Mouse (Mus musculus) erythroblast, adult 5-6 weeks (primary cell): ENCODE measurements around the gene Icmt. TPM values are rescaled to one million over a fixed set of nuclear protein-coding genes. Genes with fewer than 3 reads are reported as not detected.
A peak's percentile ranks its signal among the peaks of the same experiment; 100 is the strongest.

Experiments
- ATAC-seq: replicated peaks from 2 replicates; pipeline ENCODE4 v1.8.0; 2016; ENCODE audit warnings: moderate number of reproducible peaks, mild to moderate bottlenecking, moderate TSS enrichment, inconsistent platforms; ENCODE audit not compliant: poor library complexity, low FRiP score, severe bottlenecking
- total RNA-seq, 2 experiments: library from RNA; stranded (forward) in 1 of 2; stranded (reverse) in 1 of 2; fragments of 150-400 nt in 1 of 2; fragments of 200-764, 138-1000 nt in 1 of 2; gene quantifications; 2 replicates each; pipeline versions ENCODE4 v1.2.3 to v1.2.4; 2015 to 2017; ENCODE audit warnings: low replicate concordance in 2 of 2

Icmt gene
- 3.7 and 6.5 TPM in 2 replicates for total RNA-seq (2015; ENCODE audit: low replicate concordance)
- total RNA-seq (2017; ENCODE audit: low replicate concordance): 4.6 and 5.8 TPM in 2 replicates

- peak; percentile 86 for ATAC-seq
Observed at GRCm38 (mm10) chr4:152296874-152297861, at the start of gene Icmt. Gene Icmt (plus strand): TSS chr4:152297227.

- no peak for ATAC-seq
Observed at GRCm38 (mm10) chr4:152250615-152251014, 46.4 kb upstream of the Icmt start.

GRCm38 (mm10) chr4:152253183-152253759 lies 43.8 kb upstream of the Icmt start:
- ATAC-seq: no peak

GRCm38 (mm10) chr4:152257070-152257469 lies 40.0 kb upstream of the Icmt start:
- peak; percentile 90 for ATAC-seq

- ATAC-seq: no peak
Observed at GRCm38 (mm10) chr4:152260451-152260850, 36.6 kb upstream of the Icmt start.

- no peak for ATAC-seq
Observed at GRCm38 (mm10) chr4:152262187-152262586, 34.8 kb upstream of the Icmt start.

- peak; percentile 45 for ATAC-seq
Observed at GRCm38 (mm10) chr4:152263089-152263488, 33.9 kb upstream of the Icmt start.

- ATAC-seq: 0 out of 2 replicates have a peak, but pooled peaks have one; percentile 47
Observed at GRCm38 (mm10) chr4:152263512-152264176, 33.4 kb upstream of the Icmt start.

- no peak for ATAC-seq
Observed at GRCm38 (mm10) chr4:152264177-152264530, 32.9 kb upstream of the Icmt start.

- ATAC-seq: no peak
Observed at GRCm38 (mm10) chr4:152264867-152265568, 32.0 kb upstream of the Icmt start.

GRCm38 (mm10) chr4:152265791-152266190 lies 31.2 kb upstream of the Icmt start:
- ATAC-seq: no peak

- ATAC-seq: no peak
Observed at GRCm38 (mm10) chr4:152266236-152266895, 30.7 kb upstream of the Icmt start.

- ATAC-seq: no peak
Observed at GRCm38 (mm10) chr4:152267748-152268369, 29.2 kb upstream of the Icmt start.

GRCm38 (mm10) chr4:152269967-152270366 lies 27.1 kb upstream of the Icmt start:
- no peak for ATAC-seq

GRCm38 (mm10) chr4:152270599-152270998 lies 26.4 kb upstream of the Icmt start:
- no peak for ATAC-seq

GRCm38 (mm10) chr4:152271334-152271733 lies 25.7 kb upstream of the Icmt start:
- ATAC-seq: no peak

GRCm38 (mm10) chr4:152272006-152272405 lies 25.0 kb upstream of the Icmt start:
- ATAC-seq: no peak

- no peak for ATAC-seq
Observed at GRCm38 (mm10) chr4:152272449-152273049, 24.5 kb upstream of the Icmt start.
